Mouse (Mus musculus) bone marrow macrophage, adult 2 months (primary cell): ENCODE measurements around the gene Tmem184b. TPM values are rescaled to one million over a fixed set of nuclear protein-coding genes. Genes with fewer than 3 reads are reported as not detected.

Source experiments
- H3K27ac ChIP-seq: 2 replicates; pipeline ENCODE4 v1.5.1; 2012; ENCODE audit warnings: low read depth, low read length; ENCODE audit not compliant: insufficient read depth
- H3K4me1 ChIP-seq: 2 replicates; pipeline ENCODE4 v1.6.1; 2012; ENCODE audit warnings: low read length; ENCODE audit not compliant: control insufficient read depth, insufficient read depth
- H3K4me3 ChIP-seq: 2 replicates; pipeline ENCODE4 v1.5.1; 2012; ENCODE audit warnings: mild to moderate bottlenecking, low read length, moderate library complexity; ENCODE audit not compliant: insufficient read depth
- CTCF ChIP-seq: IDR thresholded peaks from 2 replicates; pipeline ENCODE4 v1.5.1; 2012; ENCODE audit warnings: low read depth, mild to moderate bottlenecking, low read length, moderate library complexity
- POLR2A ChIP-seq: IDR thresholded peaks from 2 replicates; pipeline ENCODE4 v1.6.1; 2012; ENCODE audit warnings: mild to moderate bottlenecking, low read depth, low read length, borderline replicate concordance
- polyA plus RNA-seq: library from polyadenylated mRNA; stranded (reverse); fragments of >200 nt; gene quantifications from 2 replicates; pipeline ENCODE4 v1.2.4, GENCODE M21; 2012; ENCODE audit not compliant: missing spikeins, insufficient read depth, insufficient read length

Tmem184b gene
- polyA plus RNA-seq, 1 experiment: 51.2 TPM

GRCm38 (mm10) chr15:79374760-79375159 lies 28.6 kb downstream of the Tmem184b start:
- Histone ChIP-seq H3K27ac (no peak overlapping the region), H3K4me3 (no peak overlapping the region), H3K4me1 (peaks cover 8% of the 10 kb centered on the region)
- no peak for TF ChIP-seq POLR2A
- no peak for TF ChIP-seq CTCF

- H3K4me1 ChIP-seq: peaks cover 11% of the 10 kb centered on the region
- TF ChIP-seq POLR2A: no peak
- TF ChIP-seq CTCF: no peak
- no peak overlapping the region for H3K27ac ChIP-seq
- no peak overlapping the region for H3K4me3 ChIP-seq
Measured at GRCm38 (mm10) chr15:79370281-79370843, 33.0 kb downstream of the Tmem184b start.

- no peak overlapping the region for H3K27ac ChIP-seq
- no peak overlapping the region for H3K4me3 ChIP-seq
- TF ChIP-seq CTCF (no peak), POLR2A (no peak)
- peaks cover 11% of the 10 kb centered on the region for H3K4me1 ChIP-seq
Measured at GRCm38 (mm10) chr15:79369452-79370280, 33.7 kb downstream of the Tmem184b start.

- Histone ChIP-seq H3K27ac (no peak overlapping the region), H3K4me3 (no peak overlapping the region), H3K4me1 (peaks cover 11% of the 10 kb centered on the region)
- TF ChIP-seq POLR2A (no peak), CTCF (no peak)
Measured at GRCm38 (mm10) chr15:79368861-79369440, 34.4 kb downstream of the Tmem184b start.

- H3K4me3 ChIP-seq: no peak overlapping the region
- TF ChIP-seq POLR2A (no peak), CTCF (no peak)
- peaks cover 11% of the 10 kb centered on the region for H3K4me1 ChIP-seq
- H3K27ac ChIP-seq: no peak overlapping the region
Measured at GRCm38 (mm10) chr15:79368313-79368811, 35.0 kb downstream of the Tmem184b start.

- no peak overlapping the region for H3K4me3 ChIP-seq
- peaks cover 11% of the 10 kb centered on the region for H3K4me1 ChIP-seq
- no peak for TF ChIP-seq CTCF
- no peak for TF ChIP-seq POLR2A
- H3K27ac ChIP-seq: no peak overlapping the region
Measured at GRCm38 (mm10) chr15:79366402-79366801, 37.0 kb downstream of the Tmem184b start.

- no peak overlapping the region for H3K4me3 ChIP-seq
- no peak overlapping the region for H3K27ac ChIP-seq
- peaks cover 3% of the 10 kb centered on the region for H3K4me1 ChIP-seq
- no peak for TF ChIP-seq CTCF
- no peak for TF ChIP-seq POLR2A
Measured at GRCm38 (mm10) chr15:79365068-79365467, 38.3 kb downstream of the Tmem184b start.

GRCm38 (mm10) chr15:79364120-79364519 lies 39.2 kb downstream of the Tmem184b start:
- Histone ChIP-seq H3K4me3 (no peak overlapping the region), H3K4me1 (0 out of 2 replicates have a peak, but pooled peaks cover 2% of the 10 kb centered on the region), H3K27ac (no peak overlapping the region)
- TF ChIP-seq POLR2A (no peak), CTCF (no peak)

GRCm38 (mm10) chr15:79361023-79361422 lies 42.3 kb downstream of the Tmem184b start:
- no peak overlapping the region for H3K27ac ChIP-seq
- H3K4me1 ChIP-seq: peaks cover 11% of the 10 kb centered on the region
- TF ChIP-seq CTCF (no peak), POLR2A (no peak)
- no peak overlapping the region for H3K4me3 ChIP-seq

GRCm38 (mm10) chr15:79360371-79360770 lies 43.0 kb downstream of the Tmem184b start:
- H3K4me3 ChIP-seq: no peak overlapping the region
- H3K27ac ChIP-seq: no peak overlapping the region
- TF ChIP-seq POLR2A: no peak
- TF ChIP-seq CTCF: no peak
- peaks cover 11% of the 10 kb centered on the region for H3K4me1 ChIP-seq
